Mouse (Mus musculus) forebrain, embryonic 14.5 days (tissue): ENCODE data around the gene Pycr1. TPM values are rescaled to one million over a fixed set of nuclear protein-coding genes. Genes with fewer than 3 reads are reported as not detected.
A peak's percentile ranks its signal among the peaks of the same experiment; 100 is the strongest.

Experiments
- ATAC-seq: fragments of 200-750 bp; cut with Nextera tagmentation; 2 replicates; pipeline ENCODE4 v1.8.0; 2017; ENCODE audit warnings: mild to moderate bottlenecking, moderate library complexity
- DNase-seq: peaks from one replicate; pipeline ENCODE4 v3.0.0-alpha.2; 2015; ENCODE audit warnings: low spot score
- H3K27ac ChIP-seq: fragments of 300-500 bp; sonication (generic); 2 replicates; pipeline ENCODE4 v1.5.1; 2014; ENCODE audit warnings: low read depth, mild to moderate bottlenecking, control low read depth, low read length, moderate library complexity
- H3K27me3 ChIP-seq: fragments of 300-500 bp; sonication (generic); replicated peaks from 2 replicates; pipeline ENCODE4 v1.6.1; 2014; ENCODE audit warnings: low read length, control low read depth, mixed read lengths; ENCODE audit not compliant: control insufficient read depth, insufficient read depth
- H3K36me3 ChIP-seq: fragments of 300-500 bp; sonication (generic); 2 replicates; pipeline ENCODE4 v1.6.1; 2014; ENCODE audit warnings: low read length, control low read depth; ENCODE audit not compliant: control insufficient read depth, insufficient read depth
- H3K4me1 ChIP-seq: fragments of 300-500 bp; sonication (generic); 2 replicates; pipeline ENCODE4 v1.6.1; 2014; ENCODE audit warnings: antibody characterized with exemption, low read length, control low read depth; ENCODE audit not compliant: control insufficient read depth, insufficient read depth
- H3K4me2 ChIP-seq: fragments of 300-500 bp; sonication (generic); 2 replicates; pipeline ENCODE4 v1.6.1; 2014; ENCODE audit warnings: mild to moderate bottlenecking, control low read depth, low read length
- H3K4me3 ChIP-seq: fragments of 300-500 bp; sonication (generic); 2 replicates; pipeline ENCODE4 v1.5.1; 2014; ENCODE audit warnings: low read depth, low read length, control low read depth
- H3K9ac ChIP-seq: fragments of 300-500 bp; sonication (generic); 2 replicates; pipeline ENCODE4 v1.6.1; 2014; ENCODE audit warnings: mild to moderate bottlenecking, low read length, control low read depth, moderate library complexity
- H3K9me3 ChIP-seq: fragments of 300-500 bp; sonication (generic); replicated peaks from 2 replicates; pipeline ENCODE4 v1.6.1; 2016; ENCODE audit warnings: low read length, control low read depth, mixed read lengths; ENCODE audit not compliant: control insufficient read depth
- WGBS: fragments of 180-500 bp; shearing (Covaris S2); extraction: QIAGEN DNeasy Blood & Tissue Kit; methylation state at CpG from one replicate; pipeline ENCODE4 v1.1.7; 2014; 5-methylcytosine and 5-hydroxymethylcytosine counted together
- polyA plus RNA-seq: library from polyadenylated mRNA; unstranded; fragments of >200 nt; fragmentation: Nextera tagmentation; extraction: Ambion mirVana; gene quantifications from 2 replicates; pipeline ENCODE4 v1.2.1, GENCODE M21; 2014

Pycr1 gene
- polyA plus RNA-seq, 1 experiment from 2014 or later, result 33.9 TPM

GRCm38 (mm10) chr11:120631726-120632448 lies 11.7 kb downstream of the Pycr1 start:
- Histone ChIP-seq H3K27ac (no peak overlapping the region), H3K4me1 (peaks cover 14% of the 10 kb centered on the region), H3K9me3 (no peaks in the 10 kb centered on the region), H3K4me3 (peak overlapping the region; percentile 97), H3K4me2 (peak overlapping the region; percentile 81), H3K9ac (peak overlapping the region; percentile 87), H3K36me3 (peaks cover 23% of the 10 kb centered on the region), H3K27me3 (no peaks in the 10 kb centered on the region)
- no peak for ATAC-seq
- no peak for DNase-seq
- WGBS, result 70% methylated on average over 4 of the region's 4 CpGs

- Histone ChIP-seq H3K36me3 (peaks cover 28% of the 10 kb centered on the region), H3K4me3 (0 out of 2 replicates have a peak overlapping the region, but pooled peaks have one; percentile 97), H3K9me3 (no peaks in the 10 kb centered on the region), H3K27me3 (no peaks in the 10 kb centered on the region), H3K4me1 (peaks cover 14% of the 10 kb centered on the region), H3K4me2 (peak overlapping the region; percentile 81; the same call in 1 of the 2 replicates), H3K9ac (peak overlapping the region; percentile 87; the same call in 1 of the 2 replicates), H3K27ac (peak overlapping the region; percentile 11; the same call in 1 of the 2 replicates)
- 48% methylated on average over 7 of the region's 7 CpGs for WGBS
- DNase-seq (no peak), ATAC-seq (no peak)
These were observed 12.5 kb downstream of the Pycr1 start for GRCm38 (mm10) chr11:120630881-120631725.

- 0 out of 2 replicates have a peak overlapping the region, but pooled peaks have one; percentile 14 for H3K9ac ChIP-seq
These were observed 13.1 kb downstream of the Pycr1 start for GRCm38 (mm10) chr11:120630401-120630871.

GRCm38 (mm10) chr11:120629911-120630310 lies 13.7 kb downstream of the Pycr1 start:
- H3K27ac ChIP-seq, result no peak overlapping the region
- no peak for DNase-seq
- WGBS, result 38% methylated on average over 7 of the region's 7 CpGs
- H3K4me1 ChIP-seq, result peaks cover 18% of the 10 kb centered on the region
- no peak for ATAC-seq
- peaks cover 28% of the 10 kb centered on the region for H3K36me3 ChIP-seq
- no peaks in the 10 kb centered on the region for H3K27me3 ChIP-seq
- peak overlapping the region; percentile 14; the same call in 1 of the 2 replicates for H3K9ac ChIP-seq
- no peak overlapping the region for H3K4me2 ChIP-seq
- H3K4me3 ChIP-seq, result no peak overlapping the region
- H3K9me3 ChIP-seq, result no peaks in the 10 kb centered on the region

More at GRCm38 (mm10) chr11:120630401-120630871, 13.1 kb downstream of the Pycr1 start:
- DNase-seq (no peak), ATAC-seq (no peak)
- H3K27ac ChIP-seq, result peak overlapping the region; percentile 11; the same call in 1 of the 2 replicates
- no peaks in the 10 kb centered on the region for H3K27me3 ChIP-seq
- no peaks in the 10 kb centered on the region for H3K9me3 ChIP-seq
- H3K4me2 ChIP-seq, result no peak overlapping the region
- H3K4me3 ChIP-seq, result no peak overlapping the region
- peaks cover 14% of the 10 kb centered on the region for H3K4me1 ChIP-seq
- peaks cover 28% of the 10 kb centered on the region for H3K36me3 ChIP-seq
- 42% methylated on average over 5 of the region's 5 CpGs for WGBS

GRCm38 (mm10) chr11:120629341-120629730 lies 14.2 kb downstream of the Pycr1 start:
- H3K9me3 ChIP-seq, result no peaks in the 10 kb centered on the region
- 76% methylated on average over 23 of the region's 23 CpGs for WGBS
- ATAC-seq (no peak), DNase-seq (no peak)
- no peaks in the 10 kb centered on the region for H3K27me3 ChIP-seq
- H3K4me1 ChIP-seq, result peaks cover 18% of the 10 kb centered on the region
- H3K4me2 ChIP-seq, result no peak overlapping the region
- no peak overlapping the region for H3K4me3 ChIP-seq
- H3K9ac ChIP-seq, result 0 out of 2 replicates have a peak overlapping the region, but pooled peaks have one; percentile 14
- no peak overlapping the region for H3K27ac ChIP-seq
- peaks cover 28% of the 10 kb centered on the region for H3K36me3 ChIP-seq

GRCm38 (mm10) chr11:120628601-120629340 lies 14.8 kb downstream of the Pycr1 start:
- ATAC-seq, result no peak
- H3K4me3 ChIP-seq, result no peak overlapping the region
- no peak overlapping the region for H3K9ac ChIP-seq
- H3K9me3 ChIP-seq, result no peaks in the 10 kb centered on the region
- peaks cover 23% of the 10 kb centered on the region for H3K4me1 ChIP-seq
- H3K4me2 ChIP-seq, result no peak overlapping the region
- DNase-seq, result no peak
- H3K36me3 ChIP-seq, result peaks cover 28% of the 10 kb centered on the region
- 93% methylated on average over 23 of the region's 23 CpGs for WGBS
- no peaks in the 10 kb centered on the region for H3K27me3 ChIP-seq
- no peak overlapping the region for H3K27ac ChIP-seq

- 83% methylated on average over 22 of the region's 22 CpGs for WGBS
- peaks cover 23% of the 10 kb centered on the region for H3K4me1 ChIP-seq
These were observed 15.9 kb downstream of the Pycr1 start for GRCm38 (mm10) chr11:120627468-120628300.

More at GRCm38 (mm10) chr11:120627468-120628300, 15.9 kb downstream of the Pycr1 start:
- no peak for DNase-seq
- Histone ChIP-seq H3K27me3 (no peaks in the 10 kb centered on the region), H3K36me3 (peaks cover 36% of the 10 kb centered on the region), H3K4me3 (no peak overlapping the region), H3K27ac (no peak overlapping the region), H3K9me3 (no peaks in the 10 kb centered on the region), H3K9ac (no peak overlapping the region), H3K4me2 (no peak overlapping the region)
- ATAC-seq, result no peak
